Mouse (Mus musculus) brain, embryonic 14.5 days (tissue): ENCODE data around the gene Pcsk4. TPM values are rescaled to one million over a fixed set of nuclear protein-coding genes. Genes with fewer than 3 reads are reported as not detected.

Experiments
- DNase-seq: peaks from one replicate; pipeline ENCODE4 v3.0.0-alpha.2; 2011; ENCODE audit warnings: low read depth
- CTCF ChIP-seq: fragments of 200-500 bp; IDR thresholded peaks from 2 replicates; pipeline ENCODE4 v1.5.1; 2012; ENCODE audit warnings: inconsistent platforms, mild to moderate bottlenecking, moderate library complexity, borderline replicate concordance; ENCODE audit not compliant: insufficient read depth, insufficient read length; ENCODE audit errors: extremely low read depth
- POLR2A ChIP-seq: fragments of 200-500 bp; IDR thresholded peaks from 2 replicates; pipeline ENCODE4 v1.6.1; 2012; ENCODE audit warnings: mild to moderate bottlenecking, inconsistent platforms, borderline replicate concordance; ENCODE audit not compliant: poor library complexity, insufficient read depth, insufficient read length, severe bottlenecking; ENCODE audit errors: extremely low read depth
- polyA plus RNA-seq: library from polyadenylated mRNA; depleted of rRNA; stranded (reverse); fragments of >200 nt; gene quantifications from 2 replicates; pipeline ENCODE4 v1.2.3, GENCODE M21; 2012; rRNA removed

The Pcsk4 gene
- polyA plus RNA-seq, result 4.5 and 6.0 TPM in 2 replicates

DNA sequence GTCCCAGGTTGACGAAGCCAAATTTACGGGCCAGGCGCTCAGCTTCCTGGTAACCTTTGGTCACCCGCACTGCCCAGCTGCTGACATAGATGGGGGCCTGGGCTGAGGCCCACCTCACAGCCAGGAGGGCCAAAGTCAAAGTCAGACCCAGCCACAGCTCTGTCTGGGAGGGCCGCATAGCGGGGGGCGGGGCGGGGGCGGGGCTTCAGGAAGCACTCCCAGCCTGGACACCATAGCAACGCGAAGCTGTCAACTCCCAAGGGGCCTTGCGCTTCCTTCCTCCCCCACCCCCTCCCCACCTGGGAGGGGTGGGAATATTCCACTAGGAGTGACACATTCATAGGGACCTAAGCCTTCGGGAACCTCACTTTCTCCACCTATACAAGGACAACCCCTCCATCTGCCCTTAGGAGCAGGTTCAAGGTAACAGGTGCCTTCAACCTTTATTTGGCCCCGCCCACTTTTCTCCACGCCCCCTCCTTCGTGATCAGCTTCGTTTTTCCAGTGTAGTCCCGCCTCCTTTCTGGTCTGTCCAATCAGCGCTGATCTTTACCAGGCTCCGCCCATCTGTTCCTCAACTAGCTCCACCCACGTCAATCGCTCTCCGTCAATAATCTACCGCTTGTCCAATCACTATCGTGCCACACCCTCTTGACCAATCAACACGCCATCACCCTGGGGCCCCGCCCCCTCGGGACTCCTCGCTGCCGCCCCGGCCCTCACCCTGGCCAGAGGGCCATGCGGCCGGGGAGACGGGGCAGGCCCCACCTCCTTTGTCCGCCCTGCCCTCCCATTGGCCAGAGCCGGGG, at the start of gene Pcsk4, which contains the start of gene Reep6:
Gene Pcsk4, minus strand, starts transcription at position 226 of the 809 bp plus-strand sequence.
Gene Reep6, plus strand, starts transcription at position 681 of the 809 bp plus-strand sequence.
- TF ChIP-seq POLR2A, result no peak
- no peak for TF ChIP-seq CTCF
- DNase-seq, result peak; percentile 98

DNA sequence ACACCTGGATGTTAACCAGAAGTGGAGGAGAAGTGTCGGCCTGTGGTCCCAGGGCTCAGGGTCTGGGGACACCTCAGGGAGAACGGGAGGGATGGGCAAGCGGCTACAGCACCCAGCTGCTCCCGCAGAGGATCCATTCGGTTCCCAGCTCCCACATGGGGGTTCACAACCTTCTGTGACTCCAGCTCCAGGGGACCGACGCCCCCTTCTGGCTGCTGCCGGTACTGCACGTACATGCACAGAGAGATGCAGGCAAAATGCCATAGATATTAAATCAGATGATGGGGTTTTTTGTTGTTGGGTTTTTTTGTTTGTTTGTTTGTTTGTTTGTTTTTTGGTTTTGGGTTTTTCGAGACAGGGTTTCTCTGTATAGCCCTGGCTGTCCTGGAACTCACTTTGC, 48.4 kb upstream of the Pcsk4 start:
- TF ChIP-seq CTCF (peak; percentile 65), POLR2A (no peak)
- no peak for DNase-seq

DNA sequence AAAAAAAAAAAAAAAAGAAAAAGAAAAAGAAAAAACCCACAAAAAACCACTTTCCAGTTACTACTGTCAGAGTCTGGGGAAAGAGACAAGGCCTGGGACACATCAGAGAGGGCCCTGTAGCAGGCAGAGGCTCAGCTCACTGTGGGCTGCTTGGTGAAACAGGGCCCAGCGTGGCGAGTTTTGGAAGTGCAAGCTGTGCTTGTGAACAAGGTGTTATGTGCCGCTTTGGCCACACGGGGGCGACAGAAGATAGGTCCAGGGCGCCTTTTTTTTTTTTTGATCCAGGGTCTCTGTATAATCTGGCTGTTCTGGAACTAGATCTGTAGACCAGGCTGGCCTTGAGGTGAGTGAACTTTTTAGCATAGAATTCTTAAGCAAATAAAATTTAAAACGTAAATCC, 46.9 kb upstream of the Pcsk4 start:
- DNase-seq, result peak; percentile 97
- peak; percentile 99 for TF ChIP-seq CTCF
- no peak for TF ChIP-seq POLR2A

DNA sequence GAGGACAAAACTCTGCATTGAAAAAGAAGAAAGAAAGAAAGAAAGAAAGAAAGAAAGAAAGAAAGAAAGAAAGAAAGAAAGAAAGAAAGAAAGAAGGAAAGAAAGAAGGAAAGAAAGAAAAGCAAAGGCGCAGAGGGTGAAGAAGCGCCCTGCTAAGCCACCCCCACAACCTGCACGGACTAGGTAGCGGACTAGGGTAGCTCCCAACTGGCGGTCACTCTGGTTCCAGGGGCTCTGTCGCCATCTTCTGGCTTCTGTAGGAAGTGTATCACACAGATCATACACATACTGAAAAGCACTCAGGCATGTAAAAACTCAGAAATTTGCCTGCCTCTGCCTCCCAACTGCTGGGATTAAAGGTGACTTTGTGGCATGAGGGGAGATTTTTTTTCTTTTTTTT, 44.8 kb upstream of the Pcsk4 start:
- TF ChIP-seq POLR2A, result no peak
- peak; percentile 59; the same call in 1 of the 2 replicates for TF ChIP-seq CTCF
- DNase-seq, result peak; percentile 60

DNA sequence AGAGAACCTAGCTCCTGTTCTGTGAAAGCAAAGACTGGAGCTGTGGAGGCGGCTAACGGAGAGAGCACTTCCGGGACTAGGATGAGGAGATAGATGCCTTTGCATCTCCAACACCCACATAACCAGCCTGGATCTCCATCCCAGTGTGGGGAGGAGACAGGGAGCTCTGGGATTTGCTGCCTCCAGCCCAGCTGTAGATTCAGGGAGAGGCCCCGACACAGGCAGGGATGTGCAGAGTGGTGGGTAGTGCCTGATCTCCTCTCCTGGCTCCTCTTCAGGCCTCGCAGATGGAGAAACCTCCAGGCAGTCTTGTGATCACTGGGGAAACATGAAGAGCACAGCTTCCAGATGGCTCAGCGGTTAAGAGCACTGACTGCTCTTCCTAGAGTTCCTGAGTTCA, 43.4 kb upstream of the Pcsk4 start:
- TF ChIP-seq CTCF (no peak), POLR2A (no peak)
- no peak for DNase-seq

DNA sequence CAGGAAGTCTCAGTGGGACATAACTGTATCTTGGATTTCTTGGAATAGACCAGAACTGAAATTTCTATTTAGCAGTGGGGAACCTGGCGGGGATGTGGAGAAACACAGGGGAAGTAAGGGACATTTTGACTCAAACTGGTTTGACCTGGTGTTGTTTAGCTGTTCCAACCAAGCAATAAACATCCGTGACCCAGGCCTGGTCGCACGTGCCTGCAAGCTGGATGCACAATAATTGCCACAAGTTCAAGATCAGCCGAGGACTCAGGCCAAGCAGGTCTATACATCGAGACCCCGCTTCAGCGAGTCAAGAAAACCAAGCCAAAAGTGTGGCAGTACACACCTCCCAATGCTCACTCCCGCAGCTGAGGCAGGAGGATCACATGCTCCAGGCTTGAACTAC, 42.7 kb upstream of the Pcsk4 start:
- TF ChIP-seq POLR2A, result no peak
- TF ChIP-seq CTCF, result no peak
- no peak for DNase-seq

DNA sequence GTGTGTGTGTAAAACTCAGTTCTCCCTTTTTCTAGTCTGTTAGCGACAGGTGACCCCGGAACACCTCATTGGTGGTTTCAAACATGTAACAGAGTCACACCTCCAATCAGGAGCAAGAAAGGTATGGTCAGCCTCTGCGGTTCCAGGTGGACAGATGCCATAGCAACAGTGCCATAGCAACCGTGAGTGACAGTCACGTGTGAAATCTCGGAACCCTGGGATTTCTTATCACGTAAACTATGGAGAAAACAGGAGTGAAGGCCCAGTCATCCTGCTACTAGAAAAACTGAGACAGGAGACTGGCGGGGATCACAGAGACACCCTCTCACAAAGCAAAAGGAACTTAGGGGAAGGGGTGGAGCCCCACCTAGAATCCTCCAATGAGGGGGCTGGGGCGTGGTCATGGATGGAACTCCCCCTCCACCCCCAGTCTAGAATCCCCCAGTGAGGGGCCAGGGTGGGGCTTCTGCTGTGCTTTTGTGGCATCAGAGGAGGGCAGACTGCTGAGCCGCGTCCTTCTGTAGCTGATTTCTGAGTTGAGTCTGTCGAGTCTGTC, 42.2 kb upstream of the Pcsk4 start:
- peak; percentile 87 for DNase-seq
- TF ChIP-seq POLR2A (no peak), CTCF (no peak)

DNA sequence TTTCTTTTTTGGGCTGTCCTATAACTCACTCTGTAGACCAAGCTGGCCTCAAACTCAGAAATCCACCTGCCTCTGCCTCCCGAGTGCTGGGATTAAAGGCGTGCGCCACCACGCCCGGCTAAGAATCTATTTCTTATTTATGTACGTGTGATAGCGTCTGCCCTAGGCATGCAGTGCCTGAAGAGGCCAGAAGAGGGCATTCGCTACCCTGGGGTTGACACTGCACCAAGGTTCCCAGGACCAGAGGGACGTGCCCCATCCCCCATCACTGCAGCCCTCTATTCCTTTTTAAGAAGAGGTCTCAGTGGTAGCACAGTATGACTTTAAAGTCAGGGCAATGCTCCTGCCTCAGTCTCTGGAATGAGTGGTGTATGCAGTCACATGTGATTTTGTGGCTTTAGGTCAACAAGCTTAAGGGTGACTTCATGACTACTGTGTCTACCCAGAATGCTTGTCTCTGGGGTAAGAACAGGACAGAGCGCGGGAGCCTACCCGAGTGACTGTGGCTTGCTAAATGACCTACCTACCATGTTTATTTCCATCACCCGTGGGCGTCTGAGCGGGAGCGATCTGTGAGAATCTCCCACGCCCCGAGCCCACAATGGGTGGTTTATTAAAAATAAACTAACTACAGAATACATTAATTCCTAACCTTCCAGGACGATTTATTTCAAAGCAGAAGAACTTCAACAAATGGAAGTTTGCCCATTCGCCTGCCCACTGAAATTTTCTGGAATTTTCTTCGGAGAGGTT, 40.9 kb upstream of the Pcsk4 start:
- no peak for DNase-seq
- TF ChIP-seq POLR2A, result no peak
- no peak for TF ChIP-seq CTCF

DNA sequence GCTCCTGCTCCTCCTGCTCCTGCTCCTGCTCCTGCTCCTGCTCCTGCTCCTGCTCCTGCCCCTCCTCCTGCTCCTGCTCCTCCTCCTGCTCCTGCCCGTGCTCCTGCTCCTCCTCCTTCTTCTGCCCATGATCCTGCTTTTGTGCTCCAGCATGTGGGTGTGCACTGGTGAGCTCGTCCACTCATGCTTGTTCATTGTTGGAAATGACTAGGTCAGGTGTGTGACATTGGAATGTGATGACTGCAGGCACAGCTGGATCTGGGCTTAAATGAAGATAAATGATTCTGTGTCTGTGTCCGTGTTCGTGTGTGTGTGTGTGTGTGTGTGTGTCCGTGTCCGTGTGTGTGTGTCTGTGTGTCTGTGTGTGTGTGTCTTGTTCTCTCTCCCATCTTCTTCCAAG, 39.1 kb upstream of the Pcsk4 start:
- TF ChIP-seq CTCF (no peak), POLR2A (no peak)
- DNase-seq, result no peak

DNA sequence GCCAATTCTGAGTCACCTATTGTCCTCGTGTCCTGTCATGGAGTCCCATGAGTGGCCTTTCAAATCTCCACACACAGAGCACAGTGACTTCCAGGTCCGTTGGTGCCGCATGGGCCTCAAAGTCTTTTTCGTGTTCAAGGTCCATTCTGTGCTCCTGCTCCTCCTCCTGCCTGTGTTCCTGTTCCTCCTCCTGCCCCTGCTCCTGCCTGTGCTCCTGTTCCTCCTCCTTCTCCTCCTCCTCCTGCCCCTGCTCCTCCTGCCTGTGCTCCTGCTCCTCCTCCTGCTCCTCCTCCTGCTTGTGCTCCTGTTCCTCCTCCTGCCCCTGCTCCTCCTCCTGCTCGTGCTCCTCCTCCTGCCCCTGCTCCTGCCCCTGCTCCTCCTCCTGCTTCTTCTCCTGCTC, 38.7 kb upstream of the Pcsk4 start:
- no peak for DNase-seq
- TF ChIP-seq POLR2A (no peak), CTCF (no peak)

DNA sequence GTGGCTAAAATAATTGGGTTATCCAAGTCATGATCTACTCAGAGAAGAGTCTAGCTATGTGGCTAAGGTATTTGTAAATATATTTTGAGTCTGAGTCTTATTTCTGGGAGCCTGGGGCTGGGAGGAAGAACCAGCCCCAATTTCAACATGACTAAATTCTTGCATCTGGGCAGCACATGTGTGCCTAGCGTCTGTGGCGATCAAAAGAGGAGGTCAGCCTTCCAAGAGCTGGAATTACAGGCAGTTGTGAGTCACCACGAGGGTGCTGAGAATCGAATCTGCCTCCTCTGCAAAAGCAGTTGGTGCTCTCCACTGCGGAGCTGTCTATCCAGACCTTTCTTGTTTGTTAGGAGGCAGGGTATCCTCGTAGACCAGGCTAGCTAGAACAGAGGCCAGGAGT, 36.4 kb upstream of the Pcsk4 start:
- no peak for DNase-seq
- TF ChIP-seq CTCF (no peak), POLR2A (no peak)

DNA sequence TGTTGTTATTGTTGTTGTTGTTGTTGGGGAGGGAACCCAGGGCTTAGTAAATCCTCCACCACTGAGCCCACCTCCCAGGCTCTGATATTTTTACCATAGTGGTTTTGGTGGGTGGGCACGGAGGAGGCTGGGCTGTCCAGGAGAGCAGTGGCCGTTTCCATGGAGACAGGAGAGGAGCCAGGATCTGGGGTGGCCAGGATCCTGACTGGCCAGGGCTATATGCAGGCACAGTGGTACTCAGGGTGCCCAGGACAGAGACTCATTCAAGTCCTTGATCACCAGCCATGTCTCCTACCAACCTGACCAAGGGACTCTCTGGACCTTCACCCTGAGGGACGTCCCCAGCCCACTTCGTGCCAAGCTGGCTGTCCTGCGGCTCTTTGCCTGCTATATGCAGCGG, 34.4 kb upstream of the Pcsk4 start:
- no peak for DNase-seq
- TF ChIP-seq POLR2A (no peak), CTCF (no peak)

DNA sequence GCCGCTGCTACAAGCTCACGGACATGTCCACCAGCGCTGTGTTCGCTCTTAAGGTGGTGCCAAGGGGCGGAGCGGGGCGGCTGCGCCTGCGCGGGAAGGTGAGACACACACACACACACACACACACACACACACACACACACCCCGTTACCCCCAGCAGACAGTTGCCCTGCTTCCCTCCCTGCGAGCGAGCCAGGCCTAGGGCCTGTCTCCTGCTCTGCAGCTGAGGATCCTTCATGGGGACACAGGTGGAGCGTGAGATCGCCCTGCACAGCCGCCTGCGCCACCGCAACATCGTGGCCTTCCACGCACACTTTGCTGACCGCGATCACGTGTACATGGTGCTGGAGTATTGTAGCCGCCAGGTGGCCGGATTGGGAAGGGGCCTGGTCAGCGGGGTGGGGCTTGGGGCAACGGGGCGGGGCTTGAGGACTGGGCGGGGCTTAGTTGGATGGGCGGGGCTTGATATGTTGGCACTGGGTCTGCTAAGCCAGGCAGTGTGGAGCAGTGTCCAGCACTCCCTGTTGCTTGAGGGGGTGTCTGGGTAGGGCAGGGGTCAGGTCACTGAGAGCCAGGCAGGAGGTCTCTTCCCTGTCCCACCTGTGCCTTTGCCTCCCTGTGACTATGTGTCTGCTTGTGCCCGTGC, 28.8 kb upstream of the Pcsk4 start:
- peak; percentile 52 for DNase-seq
- TF ChIP-seq CTCF, result no peak
- no peak for TF ChIP-seq POLR2A
